8 mouse cellular contexts compared by ENCODE assay signal in the genomic region with DNA sequence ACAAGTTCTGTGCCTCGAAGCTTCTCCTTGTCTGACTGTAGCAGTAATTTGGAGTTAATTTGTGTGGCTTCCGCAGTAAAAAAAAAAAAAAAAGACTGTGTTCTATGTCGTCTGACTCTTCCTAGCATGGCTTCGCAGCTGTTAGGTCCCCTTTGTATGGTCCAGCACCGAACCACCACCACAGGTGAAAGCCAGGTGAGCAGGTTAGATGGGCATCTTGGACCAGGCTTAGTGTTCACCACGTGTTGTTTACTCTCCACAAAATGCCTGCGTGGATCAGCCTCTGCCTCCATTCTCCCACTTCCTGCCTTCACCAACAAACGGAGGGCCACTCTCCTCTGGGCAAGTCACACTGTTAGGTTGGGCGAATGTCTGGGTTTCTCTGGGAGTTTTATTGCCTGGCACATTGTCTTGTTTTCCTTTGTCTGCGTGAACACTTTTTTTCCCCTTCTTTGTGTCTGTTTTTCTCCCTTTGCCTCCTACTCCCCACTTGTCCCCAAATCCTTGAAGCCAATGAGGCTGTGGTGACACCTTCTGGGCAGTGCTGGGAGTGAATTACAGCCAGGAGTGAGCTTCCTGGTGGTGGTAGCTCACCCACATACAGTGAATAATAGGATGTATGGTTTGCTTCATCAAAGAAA.
DNase-seq lines count a peak whose midpoint lies in the region; TF ChIP-seq lines count a peak whose summit lies in the region.

No protein-coding gene starts in this region.

- intact Hi-C loops in left cerebral cortex, adult 2 months (cut with DNase I), result loop anchor here (2.0 to 10.0 kb wide), 8 partner anchors 232 to 1583 kb away; no protein-coding TSS in a partner anchor

- DNase-seq in Muller cell, postnatal 12 days (ENCODE audit: inconsistent ontology term), result peak; percentile 72
- DNase-seq in cerebellum, postnatal 4 days (ENCODE audit: low spot score in 2 of 2), result peak; percentile 38 to 66
- peak; percentile 19 to 33 for DNase-seq in gastrocnemius, adult 8-10 months (ENCODE audit: low spot score in 2 of 2)
- peak; percentile 73 for DNase-seq in hindlimb bud, embryonic 11.5 days (ENCODE audit: extremely low spot score, low read depth, low spot score)
- peak; percentile 65 to 69 for DNase-seq in left cerebral cortex, adult 2 months (ENCODE audit: extremely low spot score in 1 of 2, low spot score in 2 of 2)
- DNase-seq in lung, postnatal 4 days, result peak; percentile 76 to 83
- peak; percentile 12 to 38 for DNase-seq in right cerebral cortex, postnatal 36 days (ENCODE audit: low spot score in 2 of 2)
- DNase-seq in spleen, postnatal 4 days (ENCODE audit: low spot score in 2 of 2), result no peak

- peak; percentile 82 for TF ChIP-seq CTCF in left cerebral cortex, adult 2 months (IDR thresholded peaks at IDR 0.05)

- H3K4me3 ChIP-seq in left cerebral cortex, adult 2 months, result peak overlapping the region; percentile 20

- no peak overlapping the region for H3K27ac ChIP-seq in left cerebral cortex, adult 2 months

Comparison
In these comparisons a context has a peak if more than half of its experiments do, and no peak if none do; other contexts are left out.
1. DNase-seq: peak in Muller cell, postnatal 12 days (single experiment), cerebellum, postnatal 4 days (2 of 2), gastrocnemius, adult 8-10 months (2 of 2), hindlimb bud, embryonic 11.5 days (single experiment), left cerebral cortex, adult 2 months (2 of 2), lung, postnatal 4 days (2 of 2) and right cerebral cortex, postnatal 36 days (2 of 2); none in spleen, postnatal 4 days (0 of 2).